Mouse (Mus musculus) kidney, embryonic 16.5 days (tissue): ENCODE results near the gene Ebf1. TPM values are rescaled to one million over a fixed set of nuclear protein-coding genes. Genes with fewer than 3 reads are reported as not detected.

ENCODE experiments used
- ATAC-seq: fragments of 200-750 bp; cut with Nextera tagmentation; 2 replicates; pipeline ENCODE4 v1.8.0; 2017; ENCODE audit warnings: moderate TSS enrichment; ENCODE audit not compliant: low FRiP score, low TSS enrichment
- H3K27ac ChIP-seq: fragments of 300-500 bp; sonication (generic); 2 replicates; pipeline ENCODE4 v1.5.1; 2014; ENCODE audit warnings: low read length
- H3K27me3 ChIP-seq: fragments of 300-500 bp; sonication (generic); 2 replicates; pipeline ENCODE4 v1.6.1; 2014; ENCODE audit warnings: low read length, control low read depth, mixed read lengths; ENCODE audit not compliant: insufficient read depth
- H3K36me3 ChIP-seq: fragments of 300-500 bp; sonication (generic); 2 replicates; pipeline ENCODE4 v1.6.1; 2014; ENCODE audit warnings: low read length, control low read depth, mixed read lengths; ENCODE audit not compliant: insufficient read depth
- H3K4me1 ChIP-seq: fragments of 300-500 bp; sonication (generic); 2 replicates; pipeline ENCODE4 v1.6.1; 2014; ENCODE audit warnings: low read length, control low read depth, mixed read lengths; ENCODE audit not compliant: insufficient read depth
- H3K4me2 ChIP-seq: fragments of 300-500 bp; sonication (generic); replicated peaks from 2 replicates; pipeline ENCODE4 v1.6.1; 2014; ENCODE audit warnings: low read depth, low read length
- H3K4me3 ChIP-seq: fragments of 300-500 bp; sonication (generic); 2 replicates; pipeline ENCODE4 v1.5.1; 2014; ENCODE audit warnings: mild to moderate bottlenecking, low read length
- H3K9ac ChIP-seq: fragments of 300-500 bp; sonication (generic); replicated peaks from 2 replicates; pipeline ENCODE4 v1.6.1; 2014; ENCODE audit warnings: low read length
- H3K9me3 ChIP-seq: fragments of 300-500 bp; sonication (generic); 2 replicates; pipeline ENCODE4 v1.6.1; 2016; ENCODE audit warnings: low read length, control low read depth
- WGBS: fragments of 180-500 bp; shearing (Covaris S2); extraction: QIAGEN DNeasy Blood & Tissue Kit; methylation state at CpG from one replicate; pipeline ENCODE4 v1.1.7; 2014; 5-methylcytosine and 5-hydroxymethylcytosine counted together
- polyA plus RNA-seq: library from polyadenylated mRNA; unstranded; fragments of >200 nt; fragmentation: Nextera tagmentation; extraction: Ambion mirVana; gene quantifications from 2 replicates; pipeline ENCODE4 v1.2.1, GENCODE M21; 2015

Ebf1 gene
- polyA plus RNA-seq, 1 experiment from 2014 or later, result 24.1 TPM

GRCm38 (mm10) chr11:44863910-44864309 is 246.8 kb downstream of the Ebf1 start:
- H3K4me1 ChIP-seq, result 0 out of 2 replicates have a peak, but pooled peaks cover 5% of the 10 kb centered on the region
- no peaks in the 10 kb centered on the region for H3K27me3 ChIP-seq
- WGBS, result 54% methylated on average over 8 of the region's 8 CpGs
- H3K36me3 ChIP-seq, result no peaks in the 10 kb centered on the region
- H3K4me3 ChIP-seq, result no peak overlapping the region
- H3K9me3 ChIP-seq, result no peaks in the 10 kb centered on the region
- H3K9ac ChIP-seq, result no peak overlapping the region
- ATAC-seq, result no peak
- H3K27ac ChIP-seq, result no peak overlapping the region
- no peak overlapping the region for H3K4me2 ChIP-seq

GRCm38 (mm10) chr11:44866476-44867149 is 249.5 kb downstream of the Ebf1 start:
- no peaks in the 10 kb centered on the region for H3K36me3 ChIP-seq
- 51% methylated on average over 14 of the region's 14 CpGs for WGBS
- no peaks in the 10 kb centered on the region for H3K9me3 ChIP-seq
- H3K9ac ChIP-seq, result no peak overlapping the region
- H3K27ac ChIP-seq, result no peak overlapping the region
- 0 out of 2 replicates have a peak, but pooled peaks cover 5% of the 10 kb centered on the region for H3K4me1 ChIP-seq
- no peaks in the 10 kb centered on the region for H3K27me3 ChIP-seq
- ATAC-seq, result no peak
- no peak overlapping the region for H3K4me2 ChIP-seq
- H3K4me3 ChIP-seq, result no peak overlapping the region

- no peak for ATAC-seq
- Histone ChIP-seq H3K9me3 (no peaks in the 10 kb centered on the region), H3K4me1 (0 out of 2 replicates have a peak, but pooled peaks cover 5% of the 10 kb centered on the region), H3K36me3 (no peaks in the 10 kb centered on the region), H3K4me2 (no peak overlapping the region), H3K27ac (no peak overlapping the region), H3K27me3 (no peaks in the 10 kb centered on the region), H3K4me3 (no peak overlapping the region), H3K9ac (no peak overlapping the region)
- WGBS, result 51% methylated on average over 4 of the region's 4 CpGs
Measured at GRCm38 (mm10) chr11:44867433-44867832, 250.3 kb downstream of the Ebf1 start.

GRCm38 (mm10) chr11:44873876-44874275 is 256.8 kb downstream of the Ebf1 start:
- Histone ChIP-seq H3K4me3 (no peak overlapping the region), H3K9me3 (no peaks in the 10 kb centered on the region), H3K9ac (no peak overlapping the region), H3K27me3 (no peaks in the 10 kb centered on the region), H3K36me3 (no peaks in the 10 kb centered on the region), H3K27ac (no peak overlapping the region), H3K4me2 (no peak overlapping the region), H3K4me1 (no peaks in the 10 kb centered on the region)
- no peak for ATAC-seq
- WGBS, result 60% methylated on average over 1 of the region's 1 CpGs

- Histone ChIP-seq H3K4me3 (no peak overlapping the region), H3K9me3 (no peaks in the 10 kb centered on the region), H3K27me3 (no peaks in the 10 kb centered on the region), H3K27ac (no peak overlapping the region), H3K4me1 (no peaks in the 10 kb centered on the region), H3K4me2 (no peak overlapping the region), H3K9ac (no peak overlapping the region), H3K36me3 (no peaks in the 10 kb centered on the region)
- WGBS, result 73% methylated on average over 3 of the region's 3 CpGs
- ATAC-seq, result no peak
Measured at GRCm38 (mm10) chr11:44875171-44875570, 258.1 kb downstream of the Ebf1 start.

- Histone ChIP-seq H3K4me2 (no peak overlapping the region), H3K36me3 (no peaks in the 10 kb centered on the region), H3K4me3 (no peak overlapping the region), H3K27ac (no peak overlapping the region), H3K4me1 (no peaks in the 10 kb centered on the region), H3K9me3 (no peaks in the 10 kb centered on the region), H3K27me3 (no peaks in the 10 kb centered on the region), H3K9ac (no peak overlapping the region)
- whole genome bisulfite sequencing, result 38% methylated on average over 9 of the region's 9 CpGs
- ATAC-seq, result no peak
Measured at GRCm38 (mm10) chr11:44881056-44881683, 264.1 kb downstream of the Ebf1 start.

GRCm38 (mm10) chr11:44882476-44882970 is 265.4 kb downstream of the Ebf1 start:
- no peak overlapping the region for H3K4me3 ChIP-seq
- no peaks in the 10 kb centered on the region for H3K36me3 ChIP-seq
- ATAC-seq, result no peak
- no peak overlapping the region for H3K4me2 ChIP-seq
- H3K9me3 ChIP-seq, result no peaks in the 10 kb centered on the region
- H3K27ac ChIP-seq, result no peak overlapping the region
- no peaks in the 10 kb centered on the region for H3K27me3 ChIP-seq
- no peaks in the 10 kb centered on the region for H3K4me1 ChIP-seq
- H3K9ac ChIP-seq, result no peak overlapping the region
- WGBS, result 93% methylated on average over 4 of the region's 4 CpGs

- ATAC-seq, result no peak; the same call in 1 of the 2 replicates
- Histone ChIP-seq H3K36me3 (no peaks in the 10 kb centered on the region), H3K27ac (no peak overlapping the region), H3K9me3 (no peaks in the 10 kb centered on the region), H3K27me3 (no peaks in the 10 kb centered on the region), H3K9ac (no peak overlapping the region), H3K4me1 (no peaks in the 10 kb centered on the region), H3K4me2 (no peak overlapping the region), H3K4me3 (no peak overlapping the region)
- 64% methylated on average over 3 of the region's 3 CpGs for WGBS
Measured at GRCm38 (mm10) chr11:44884337-44884736, 267.2 kb downstream of the Ebf1 start.

GRCm38 (mm10) chr11:44886897-44887296 is 269.8 kb downstream of the Ebf1 start:
- WGBS, result 96% methylated on average over 2 of the region's 2 CpGs
- no peak overlapping the region for H3K9ac ChIP-seq
- H3K4me1 ChIP-seq, result no peaks in the 10 kb centered on the region
- H3K9me3 ChIP-seq, result no peaks in the 10 kb centered on the region
- ATAC-seq, result no peak
- H3K27ac ChIP-seq, result no peak overlapping the region
- H3K4me2 ChIP-seq, result no peak overlapping the region
- no peak overlapping the region for H3K4me3 ChIP-seq
- no peaks in the 10 kb centered on the region for H3K27me3 ChIP-seq
- H3K36me3 ChIP-seq, result no peaks in the 10 kb centered on the region

GRCm38 (mm10) chr11:44887691-44888090 is 270.6 kb downstream of the Ebf1 start:
- Histone ChIP-seq H3K9ac (no peak overlapping the region), H3K36me3 (no peaks in the 10 kb centered on the region), H3K27me3 (no peaks in the 10 kb centered on the region), H3K27ac (no peak overlapping the region), H3K9me3 (no peaks in the 10 kb centered on the region), H3K4me3 (no peak overlapping the region), H3K4me1 (no peaks in the 10 kb centered on the region), H3K4me2 (no peak overlapping the region)
- ATAC-seq, result no peak
- WGBS, result 83% methylated on average over 7 of the region's 7 CpGs
